Mouse (Mus musculus) forebrain, embryonic 16.5 days (tissue): Measurements from ENCODE around the gene Ccdc15. TPM values are rescaled to one million over a fixed set of nuclear protein-coding genes. Genes with fewer than 3 reads are reported as not detected.

Source experiments
- ATAC-seq: fragments of 200-750 bp; cut with Nextera tagmentation; 2 replicates; pipeline ENCODE4 v1.8.0; 2017; ENCODE audit warnings: mild to moderate bottlenecking, moderate library complexity
- H3K27ac ChIP-seq: fragments of 300-500 bp; sonication (generic); 2 replicates; pipeline ENCODE4 v1.5.1; 2014; ENCODE audit warnings: low read length, control low read depth
- H3K27me3 ChIP-seq: fragments of 300-500 bp; sonication (generic); replicated peaks from 2 replicates; pipeline ENCODE4 v1.6.1; 2014; ENCODE audit warnings: low read length; ENCODE audit not compliant: control insufficient read depth, insufficient read depth
- H3K36me3 ChIP-seq: fragments of 300-500 bp; sonication (generic); 2 replicates; pipeline ENCODE4 v1.6.1; 2014; ENCODE audit not compliant: control insufficient read depth, insufficient read depth
- H3K4me1 ChIP-seq: fragments of 300-500 bp; sonication (generic); replicated peaks from 2 replicates; pipeline ENCODE4 v1.6.1; 2014; ENCODE audit warnings: low read length; ENCODE audit not compliant: control insufficient read depth, insufficient read depth
- H3K4me2 ChIP-seq: fragments of 300-500 bp; sonication (generic); 2 replicates; pipeline ENCODE4 v1.6.1; 2014; ENCODE audit warnings: mild to moderate bottlenecking, low read length, control low read depth
- H3K4me3 ChIP-seq: fragments of 300-500 bp; sonication (generic); replicated peaks from 2 replicates; pipeline ENCODE4 v1.5.1; 2014; ENCODE audit warnings: mild to moderate bottlenecking, low read length, control low read depth
- H3K9ac ChIP-seq: fragments of 300-500 bp; sonication (generic); replicated peaks from 2 replicates; pipeline ENCODE4 v1.6.1; 2014; ENCODE audit warnings: low read depth, low read length, control low read depth
- H3K9me3 ChIP-seq: fragments of 300-500 bp; sonication (generic); 2 replicates; pipeline ENCODE4 v1.6.1; 2016; ENCODE audit warnings: low read length; ENCODE audit not compliant: control insufficient read depth
- WGBS: fragments of 180-500 bp; shearing (Covaris S2); extraction: QIAGEN DNeasy Blood & Tissue Kit; methylation state at CpG from one replicate; pipeline ENCODE4 v1.1.7; 2014; 5-methylcytosine and 5-hydroxymethylcytosine counted together
- polyA plus RNA-seq: library from polyadenylated mRNA; unstranded; fragments of >200 nt; fragmentation: Nextera tagmentation; extraction: Ambion mirVana; gene quantifications from 2 replicates; pipeline ENCODE4 v1.2.1, GENCODE M21; 2015

The Ccdc15 gene
- polyA plus RNA-seq, 1 experiment from 2014 or later = 9.9 TPM

GRCm38 (mm10) chr9:37245810-37246209 is 102.4 kb downstream of the Ccdc15 start:
- Histone ChIP-seq H3K4me1 (peaks cover 5% of the 10 kb centered on the region; the same call in 1 of the 2 replicates), H3K36me3 (no peaks in the 10 kb centered on the region), H3K4me2 (no peak overlapping the region), H3K27me3 (no peaks in the 10 kb centered on the region), H3K27ac (no peak overlapping the region), H3K4me3 (no peak overlapping the region), H3K9ac (no peak overlapping the region), H3K9me3 (no peaks in the 10 kb centered on the region)
- ATAC-seq = no peak
- 100% methylated on average over 1 of the region's 1 CpGs for WGBS

- Histone ChIP-seq H3K4me2 (no peak overlapping the region), H3K36me3 (no peaks in the 10 kb centered on the region), H3K9ac (no peak overlapping the region), H3K4me1 (peaks cover 5% of the 10 kb centered on the region; the same call in 1 of the 2 replicates), H3K27ac (no peak overlapping the region), H3K9me3 (no peaks in the 10 kb centered on the region), H3K27me3 (no peaks in the 10 kb centered on the region), H3K4me3 (no peak overlapping the region)
- 44% methylated on average over 2 of the region's 2 CpGs for WGBS
- ATAC-seq = no peak
Observed at GRCm38 (mm10) chr9:37245404-37245803, 102.8 kb downstream of the Ccdc15 start.

GRCm38 (mm10) chr9:37244600-37244999 is 103.6 kb downstream of the Ccdc15 start:
- Histone ChIP-seq H3K9me3 (no peaks in the 10 kb centered on the region), H3K4me3 (no peak overlapping the region), H3K27me3 (no peaks in the 10 kb centered on the region), H3K27ac (no peak overlapping the region), H3K4me2 (no peak overlapping the region), H3K36me3 (no peaks in the 10 kb centered on the region), H3K4me1 (peaks cover 5% of the 10 kb centered on the region; the same call in 1 of the 2 replicates), H3K9ac (no peak overlapping the region)
- 81% methylated on average over 1 of the region's 1 CpGs for WGBS
- ATAC-seq = no peak

GRCm38 (mm10) chr9:37242764-37243163 is 105.5 kb downstream of the Ccdc15 start:
- H3K4me2 ChIP-seq = no peak overlapping the region
- ATAC-seq = no peak
- H3K27ac ChIP-seq = no peak overlapping the region
- H3K36me3 ChIP-seq = no peaks in the 10 kb centered on the region
- no peaks in the 10 kb centered on the region for H3K4me1 ChIP-seq
- H3K9me3 ChIP-seq = no peaks in the 10 kb centered on the region
- no peak overlapping the region for H3K9ac ChIP-seq
- H3K4me3 ChIP-seq = no peak overlapping the region
- 70% methylated on average over 3 of the region's 3 CpGs for WGBS
- H3K27me3 ChIP-seq = no peaks in the 10 kb centered on the region

- Histone ChIP-seq H3K9ac (no peak overlapping the region), H3K27ac (no peak overlapping the region), H3K27me3 (no peaks in the 10 kb centered on the region), H3K4me1 (no peaks in the 10 kb centered on the region), H3K4me2 (no peak overlapping the region), H3K9me3 (no peaks in the 10 kb centered on the region), H3K4me3 (no peak overlapping the region), H3K36me3 (no peaks in the 10 kb centered on the region)
- 76% methylated on average over 4 of the region's 4 CpGs for WGBS
- no peak for ATAC-seq
Observed at GRCm38 (mm10) chr9:37235951-37236737, 112.1 kb downstream of the Ccdc15 start.

- Histone ChIP-seq H3K9me3 (no peaks in the 10 kb centered on the region), H3K27ac (no peak overlapping the region), H3K4me1 (0 out of 2 replicates have a peak, but pooled peaks cover 2% of the 10 kb centered on the region), H3K27me3 (no peaks in the 10 kb centered on the region), H3K9ac (no peak overlapping the region), H3K36me3 (no peaks in the 10 kb centered on the region), H3K4me2 (no peak overlapping the region), H3K4me3 (no peak overlapping the region)
- 68% methylated on average over 22 of the region's 22 CpGs for WGBS
- ATAC-seq = no peak
Observed at GRCm38 (mm10) chr9:37232201-37233195, 115.7 kb downstream of the Ccdc15 start.

- Histone ChIP-seq H3K4me3 (no peak overlapping the region), H3K27ac (no peak overlapping the region), H3K27me3 (no peaks in the 10 kb centered on the region), H3K9me3 (no peaks in the 10 kb centered on the region), H3K36me3 (no peaks in the 10 kb centered on the region), H3K4me2 (no peak overlapping the region), H3K4me1 (0 out of 2 replicates have a peak, but pooled peaks cover 2% of the 10 kb centered on the region), H3K9ac (no peak overlapping the region)
- no peak for ATAC-seq
- WGBS = 92% methylated on average over 9 of the region's 9 CpGs
Observed at GRCm38 (mm10) chr9:37230486-37231195, 117.6 kb downstream of the Ccdc15 start.

- Histone ChIP-seq H3K27ac (no peak overlapping the region), H3K9ac (no peak overlapping the region), H3K4me2 (no peak overlapping the region), H3K27me3 (no peaks in the 10 kb centered on the region), H3K9me3 (no peaks in the 10 kb centered on the region), H3K4me1 (0 out of 2 replicates have a peak, but pooled peaks cover 2% of the 10 kb centered on the region), H3K4me3 (no peak overlapping the region), H3K36me3 (no peaks in the 10 kb centered on the region)
- peak; percentile 92 for ATAC-seq
- WGBS = 5% methylated on average over 1 of the region's 1 CpGs
Observed at GRCm38 (mm10) chr9:37229880-37230325, 118.3 kb downstream of the Ccdc15 start.
